Mouse (Mus musculus): ENCODE data around the gene Papln. TPM values are rescaled to one million over a fixed set of nuclear protein-coding genes. Genes with fewer than 3 reads are reported as not detected.

The Papln gene
- polyA plus RNA-seq, 1 experiment from 2014 or later = 2.0 TPM

GRCm38 (mm10) chr12:83742834-83743233, 20.6 kb upstream of the Papln start:
- H3K9me3 ChIP-seq (replicated peaks) = no peaks in the 10 kb centered on the region
- ATAC-seq (replicated peaks; ENCODE audit: low FRiP score) = 0 out of 2 replicates have a peak, but pooled peaks have one; percentile 15
- H3K9ac ChIP-seq = no peak overlapping the region
- H3K4me1 ChIP-seq = 0 out of 2 replicates have a peak, but pooled peaks cover 3% of the 10 kb centered on the region
- 80% methylated on average over 4 of the region's 4 CpGs for WGBS
- H3K4me2 ChIP-seq = no peak overlapping the region
- no peaks in the 10 kb centered on the region; the same call in 1 of the 2 replicates for H3K36me3 ChIP-seq
- H3K27ac ChIP-seq = no peak overlapping the region
- no peaks in the 10 kb centered on the region for H3K27me3 ChIP-seq
- H3K4me3 ChIP-seq (replicated peaks) = no peak overlapping the region

- ATAC-seq (replicated peaks; ENCODE audit: low FRiP score) = no peak
- H3K9me3 ChIP-seq (replicated peaks) = no peaks in the 10 kb centered on the region
- 0 out of 2 replicates have a peak, but pooled peaks cover 3% of the 10 kb centered on the region for H3K4me1 ChIP-seq
- H3K27ac ChIP-seq = no peak overlapping the region
- H3K9ac ChIP-seq = no peak overlapping the region
- H3K27me3 ChIP-seq = no peaks in the 10 kb centered on the region
- no peak overlapping the region for H3K4me3 ChIP-seq (replicated peaks)
- 83% methylated on average over 3 of the region's 3 CpGs for WGBS
- H3K4me2 ChIP-seq = no peak overlapping the region
- H3K36me3 ChIP-seq = no peaks in the 10 kb centered on the region
Observed at GRCm38 (mm10) chr12:83743712-83744111, 19.7 kb upstream of the Papln start.

- Histone ChIP-seq H3K4me2 (no peak overlapping the region), H3K27me3 (no peaks in the 10 kb centered on the region), H3K9me3 (replicated peaks) (no peaks in the 10 kb centered on the region), H3K36me3 (no peaks in the 10 kb centered on the region), H3K4me3 (replicated peaks) (no peak overlapping the region), H3K4me1 (0 out of 2 replicates have a peak, but pooled peaks cover 8% of the 10 kb centered on the region), H3K9ac (no peak overlapping the region), H3K27ac (no peak overlapping the region)
- no peak for ATAC-seq (replicated peaks; ENCODE audit: low FRiP score)
- 79% methylated on average over 1 of the region's 1 CpGs for WGBS
Observed at GRCm38 (mm10) chr12:83749186-83749585, 14.2 kb upstream of the Papln start.

- 34% methylated on average over 2 of the region's 2 CpGs for WGBS
- H3K4me2 ChIP-seq = no peak overlapping the region
- H3K9ac ChIP-seq = no peak overlapping the region
- no peaks in the 10 kb centered on the region for H3K27me3 ChIP-seq
- H3K27ac ChIP-seq = no peak overlapping the region
- no peaks in the 10 kb centered on the region for H3K9me3 ChIP-seq (replicated peaks)
- no peaks in the 10 kb centered on the region for H3K36me3 ChIP-seq
- no peak for ATAC-seq (replicated peaks; ENCODE audit: low FRiP score)
- 0 out of 2 replicates have a peak, but pooled peaks cover 8% of the 10 kb centered on the region for H3K4me1 ChIP-seq
- no peak overlapping the region for H3K4me3 ChIP-seq (replicated peaks)
Observed at GRCm38 (mm10) chr12:83752495-83752894, 10.9 kb upstream of the Papln start.

GRCm38 (mm10) chr12:83758735-83759134, 4.7 kb upstream of the Papln start:
- WGBS = 80% methylated on average over 10 of the region's 10 CpGs
- Histone ChIP-seq H3K4me1 (peaks cover 19% of the 10 kb centered on the region), H3K36me3 (no peaks in the 10 kb centered on the region), H3K9ac (no peak overlapping the region), H3K4me2 (no peak overlapping the region), H3K27me3 (no peaks in the 10 kb centered on the region), H3K4me3 (replicated peaks) (no peak overlapping the region), H3K27ac (no peak overlapping the region), H3K9me3 (replicated peaks) (no peaks in the 10 kb centered on the region)
- no peak for ATAC-seq (replicated peaks; ENCODE audit: low FRiP score)

- Histone ChIP-seq H3K9ac (no peak overlapping the region), H3K27me3 (no peaks in the 10 kb centered on the region), H3K27ac (no peak overlapping the region), H3K4me2 (no peak overlapping the region), H3K4me3 (replicated peaks) (no peak overlapping the region), H3K4me1 (peaks cover 28% of the 10 kb centered on the region), H3K36me3 (no peaks in the 10 kb centered on the region), H3K9me3 (replicated peaks) (no peaks in the 10 kb centered on the region)
- WGBS = 79% methylated on average over 2 of the region's 2 CpGs
- ATAC-seq (replicated peaks; ENCODE audit: low FRiP score) = no peak
Observed at GRCm38 (mm10) chr12:83760201-83760600, 3.2 kb upstream of the Papln start.

GRCm38 (mm10) chr12:83762706-83763105, 728 bp upstream of the Papln start:
- ATAC-seq (replicated peaks; ENCODE audit: low FRiP score) = no peak
- Histone ChIP-seq H3K4me2 (peak overlapping the region; percentile 69; the same call in 1 of the 2 replicates), H3K9ac (no peak overlapping the region), H3K4me1 (peaks cover 36% of the 10 kb centered on the region), H3K9me3 (replicated peaks) (no peaks in the 10 kb centered on the region), H3K27me3 (no peaks in the 10 kb centered on the region), H3K36me3 (no peaks in the 10 kb centered on the region), H3K27ac (peak overlapping the region; percentile 7; the same call in 1 of the 2 replicates), H3K4me3 (replicated peaks) (no peak overlapping the region)
- WGBS = 22% methylated on average over 4 of the region's 4 CpGs

- 0 out of 2 replicates have a peak overlapping the region, but pooled peaks have one; percentile 51 for H3K27ac ChIP-seq
Observed at GRCm38 (mm10) chr12:83764044-83764365, 571 bp downstream of the Papln start.

GRCm38 (mm10) chr12:83764519-83764918, 1.1 kb downstream of the Papln start:
- no peak overlapping the region for H3K9ac ChIP-seq
- H3K4me2 ChIP-seq = peak overlapping the region; percentile 69; the same call in 1 of the 2 replicates
- peaks cover 53% of the 10 kb centered on the region for H3K4me1 ChIP-seq
- no peaks in the 10 kb centered on the region for H3K36me3 ChIP-seq
- no peak for ATAC-seq (replicated peaks; ENCODE audit: low FRiP score)
- H3K27me3 ChIP-seq = no peaks in the 10 kb centered on the region
- no peak overlapping the region for H3K27ac ChIP-seq
- H3K9me3 ChIP-seq (replicated peaks) = no peaks in the 10 kb centered on the region
- H3K4me3 ChIP-seq (replicated peaks) = no peak overlapping the region
- 78% methylated on average over 10 of the region's 10 CpGs for WGBS

More at GRCm38 (mm10) chr12:83764044-83764365, 571 bp downstream of the Papln start:
- no peaks in the 10 kb centered on the region for H3K9me3 ChIP-seq (replicated peaks)
- H3K4me2 ChIP-seq = peak overlapping the region; percentile 69
- H3K36me3 ChIP-seq = no peaks in the 10 kb centered on the region
- ATAC-seq (replicated peaks; ENCODE audit: low FRiP score) = peak; percentile 3; the same call in 1 of the 2 replicates
- peak overlapping the region; percentile 38 for H3K4me3 ChIP-seq (replicated peaks)
- H3K27me3 ChIP-seq = no peaks in the 10 kb centered on the region
- WGBS = 4% methylated on average over 14 of the region's 14 CpGs
- H3K4me1 ChIP-seq = peaks cover 48% of the 10 kb centered on the region
- H3K9ac ChIP-seq = 0 out of 2 replicates have a peak overlapping the region, but pooled peaks have one; percentile 33

GRCm38 (mm10) chr12:83765965-83766603, 2.6 kb downstream of the Papln start:
- H3K27ac ChIP-seq = no peak overlapping the region
- H3K27me3 ChIP-seq = no peaks in the 10 kb centered on the region

GRCm38 (mm10) chr12:83767833-83768232, 4.4 kb downstream of the Papln start:
- H3K4me1 ChIP-seq = peaks cover 65% of the 10 kb centered on the region
- H3K27me3 ChIP-seq = no peaks in the 10 kb centered on the region
- peak overlapping the region; percentile 89 for H3K27ac ChIP-seq
- no peak overlapping the region for H3K9ac ChIP-seq
- peak; percentile 2; the same call in 1 of the 2 replicates for ATAC-seq (replicated peaks; ENCODE audit: low FRiP score)
- H3K4me2 ChIP-seq = peak overlapping the region; percentile 29; the same call in 1 of the 2 replicates
- H3K9me3 ChIP-seq (replicated peaks) = no peaks in the 10 kb centered on the region
- no peak overlapping the region for H3K4me3 ChIP-seq (replicated peaks)
- 55% methylated on average over 9 of the region's 9 CpGs for WGBS
- no peaks in the 10 kb centered on the region for H3K36me3 ChIP-seq

More at GRCm38 (mm10) chr12:83765965-83766603, 2.6 kb downstream of the Papln start:
- Histone ChIP-seq H3K9ac (no peak overlapping the region), H3K36me3 (no peaks in the 10 kb centered on the region), H3K4me1 (peaks cover 68% of the 10 kb centered on the region), H3K4me2 (no peak overlapping the region), H3K4me3 (replicated peaks) (no peak overlapping the region), H3K9me3 (replicated peaks) (no peaks in the 10 kb centered on the region)
- ATAC-seq (replicated peaks; ENCODE audit: low FRiP score) = no peak
- 76% methylated on average over 13 of the region's 13 CpGs for WGBS

GRCm38 (mm10) chr12:83768235-83768899, 4.9 kb downstream of the Papln start:
- Histone ChIP-seq H3K27ac (peak overlapping the region; percentile 89), H3K9ac (no peak overlapping the region), H3K4me1 (peaks cover 59% of the 10 kb centered on the region), H3K9me3 (replicated peaks) (no peaks in the 10 kb centered on the region), H3K4me2 (peak overlapping the region; percentile 29; the same call in 1 of the 2 replicates), H3K27me3 (no peaks in the 10 kb centered on the region), H3K36me3 (no peaks in the 10 kb centered on the region), H3K4me3 (replicated peaks) (no peak overlapping the region)
- ATAC-seq (replicated peaks; ENCODE audit: low FRiP score) = peak; percentile 59
- WGBS = 28% methylated on average over 14 of the region's 14 CpGs
